29 mouse cellular contexts compared by ENCODE assay signal in the genomic region with DNA sequence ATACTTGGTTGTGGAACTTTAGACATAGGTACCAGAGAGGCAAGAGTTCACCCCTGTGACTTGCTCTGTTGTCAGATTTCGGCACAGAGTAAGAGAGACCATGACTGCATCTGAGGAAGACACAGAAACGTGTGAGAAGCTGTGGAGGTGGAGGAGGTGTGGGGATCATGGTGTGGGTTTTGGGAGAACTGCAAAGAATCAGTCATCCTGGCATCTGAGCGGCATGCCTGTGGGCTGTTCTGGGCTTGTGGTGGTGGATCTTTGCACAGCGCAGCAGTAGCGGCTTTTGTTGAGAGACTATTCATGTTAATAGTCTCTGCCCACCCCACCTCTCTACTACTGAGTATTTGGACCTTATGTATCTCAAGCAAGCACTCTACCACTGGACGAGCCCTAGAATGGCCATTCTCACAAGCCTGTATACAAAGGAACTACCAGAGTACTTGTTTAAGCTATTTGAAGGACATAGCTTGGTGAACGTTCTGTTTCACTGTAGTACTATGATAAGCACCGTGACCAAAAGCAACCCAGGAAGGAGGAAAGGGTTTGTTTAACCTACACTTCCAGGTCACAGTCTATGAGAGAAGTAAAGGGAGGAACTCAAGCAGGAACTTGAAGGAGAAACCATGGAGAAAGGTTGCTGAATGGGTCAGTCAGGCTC. TPM values are rescaled to one million over a fixed set of nuclear protein-coding genes. Genes with fewer than 3 reads are reported as not detected.
"Had no signal": no experiment of that assay in that cellular context is flagged by ENCODE, and none has a peak within 500 bp of the region (broad histone marks: within the 10 kb centered on the region; RNA-seq: fewer than 3 reads in every experiment).

No protein-coding gene starts in this region.

- DNase-seq: kidney, adult 11 months; kidney, adult 8-10 months; kidney, postnatal 10 days; kidney, postnatal 36 days; liver, embryonic 13.5 days; lung, embryonic 14.5 days; lung, postnatal 4 days; midbrain, embryonic 14.5 days; thymus, adult 18-20 months; thymus, postnatal 36 days had no signal

- H3K9me3 ChIP-seq: intestine, embryonic 15.5 days; kidney, embryonic 15.5 days; liver, embryonic 13.5 days had no signal

- H3K4me3 ChIP-seq: intestine, embryonic 15.5 days; kidney, embryonic 15.5 days; liver, embryonic 13.5 days had no signal

- H3K36me3 ChIP-seq: intestine, embryonic 15.5 days; kidney, embryonic 15.5 days; liver, embryonic 13.5 days had no signal

- H3K27ac ChIP-seq: intestine, embryonic 15.5 days; kidney, embryonic 15.5 days; liver, embryonic 13.5 days had no signal

- H3K9ac ChIP-seq: intestine, embryonic 15.5 days; kidney, embryonic 15.5 days; liver, embryonic 13.5 days; lung, embryonic 14.5 days had no signal

- ATAC-seq: intestine, embryonic 15.5 days had no signal

- H3K4me2 ChIP-seq: intestine, embryonic 15.5 days; kidney, embryonic 15.5 days; liver, embryonic 13.5 days; lung, embryonic 14.5 days; midbrain, embryonic 11.5 days had no signal

RNA-seq across cellular contexts. Expression of gene Add2, which starts 1.7 kb away (rescaled TPM):
- polyA plus RNA-seq: liver, adult 2 months had no signal

RNA-seq across cellular contexts. Expression of gene Figla, which starts 10.8 kb away (rescaled TPM):
- total RNA-seq: layer of hippocampus, postnatal 10 days; left cerebral cortex, postnatal 10 days; left cerebral cortex, postnatal 36 days; liver, adult 2 months; megakaryocyte progenitor cell, adult 5-6 weeks; megakaryocyte-erythroid progenitor cell, adult 5-6 weeks; midbrain, postnatal 0 days had no signal
- polyA plus RNA-seq: intestine, embryonic 15.5 days; kidney, embryonic 15.5 days; limb, embryonic 11.5 days; limb, embryonic 14.5 days; liver, adult 2 months; liver, embryonic 13.5 days; liver, embryonic 16.5 days; lung, embryonic 14.5 days; midbrain, embryonic 11.5 days; midbrain, embryonic 14.5 days; midbrain, postnatal 0 days; neural tube, embryonic 11.5 days; neural tube, embryonic 14.5 days; small intestine, adult 2 months; spleen, adult 2 months; stomach, embryonic 16.5 days; urinary bladder, adult 2 months had no signal
